Comparison of ENCODE assay signal across 8 mouse cellular contexts in genomic region chr12:102283483-102284266, GRCm38 (mm10). TPM values are rescaled to one million over a fixed set of nuclear protein-coding genes. Genes with fewer than 3 reads are reported as not detected.
A peak's percentile ranks its signal among the peaks of the same experiment; 100 is the strongest.
DNase-seq lines count a peak whose midpoint lies in the region; ATAC-seq and TF ChIP-seq lines count a peak whose summit lies in the region.

No protein-coding gene starts in this region.

- peaks cover 31% of the 10 kb centered on the region for H3K4me1 ChIP-seq in embryonic facial prominence, embryonic 13.5 days
- H3K4me1 ChIP-seq in heart, postnatal 0 days (ENCODE audit: control insufficient read depth, insufficient read depth), result peaks cover 38% of the 10 kb centered on the region
- peaks cover 4% of the 10 kb centered on the region for H3K4me1 ChIP-seq in midbrain, embryonic 11.5 days (ENCODE audit: control insufficient read depth, insufficient read depth, low read length)

- H3K9me3 ChIP-seq in embryonic facial prominence, embryonic 13.5 days, result 0 out of 2 replicates have a peak, but pooled peaks cover 1% of the 10 kb centered on the region
- H3K9me3 ChIP-seq in heart, postnatal 0 days (replicated peaks; ENCODE audit: control insufficient read depth, low read length), result peaks cover 3% of the 10 kb centered on the region; the same call in 1 of the 2 replicates
- H3K9me3 ChIP-seq in midbrain, embryonic 11.5 days (ENCODE audit: control insufficient read depth, low read length), result no peaks in the 10 kb centered on the region

- H3K4me2 ChIP-seq in embryonic facial prominence, embryonic 13.5 days, result peak overlapping the region; percentile 97
- peak overlapping the region; percentile 84 for H3K4me2 ChIP-seq in heart, postnatal 0 days (ENCODE audit: low read depth, low read length)
- H3K4me2 ChIP-seq in midbrain, embryonic 11.5 days, result peak overlapping the region; percentile 95

- peak; percentile 56; the same call in 1 of the 2 replicates for ATAC-seq in embryonic facial prominence, embryonic 13.5 days (ENCODE audit: insufficient number of reproducible peaks, insufficient read depth, low FRiP score, low TSS enrichment, low read depth)
- peak; percentile 69 for ATAC-seq in heart, postnatal 0 days (ENCODE audit: insufficient read depth, low read depth)
- ATAC-seq in midbrain, embryonic 11.5 days (ENCODE audit: low FRiP score), result peak; percentile 72

- peak overlapping the region; percentile 63 for H3K4me3 ChIP-seq in embryonic facial prominence, embryonic 13.5 days
- peak overlapping the region; percentile 68 for H3K4me3 ChIP-seq in heart, postnatal 0 days (ENCODE audit: low read depth, low read length)
- peak overlapping the region; percentile 49 for H3K4me3 ChIP-seq in midbrain, embryonic 11.5 days (ENCODE audit: low read depth, low read length)

- no peak for TF ChIP-seq CTCF in heart, postnatal 0 days (IDR thresholded peaks at IDR 0.05; ENCODE audit: low read depth)

- DNase-seq in ovary, postnatal 36 days (ENCODE audit: low spot score), result peak; percentile 54
- DNase-seq in ovary, postnatal 10 days (ENCODE audit: low spot score), result no peak
- peak; percentile 82 for DNase-seq in heart, postnatal 0 days (ENCODE audit: low spot score)
- DNase-seq in kidney, postnatal 25 days, result peak; percentile 90
- DNase-seq in midbrain, embryonic 11.5 days (ENCODE audit: low spot score, missing footprints), result peak; percentile 90
- no peak for DNase-seq in frontal cortex, postnatal 10 days (ENCODE audit: low spot score in 2 of 2)
- DNase-seq in layer of hippocampus, adult 9-11 months, result no peak

- peak overlapping the region; percentile 80 for H3K9ac ChIP-seq in embryonic facial prominence, embryonic 13.5 days
- H3K9ac ChIP-seq in heart, postnatal 0 days (replicated peaks; ENCODE audit: low read depth, low read length), result peak overlapping the region; percentile 78
- peak overlapping the region; percentile 69 for H3K9ac ChIP-seq in midbrain, embryonic 11.5 days (ENCODE audit: low read length)

- no peaks in the 10 kb centered on the region for H3K36me3 ChIP-seq in embryonic facial prominence, embryonic 13.5 days
- H3K36me3 ChIP-seq in heart, postnatal 0 days (replicated peaks; ENCODE audit: control insufficient read depth, insufficient read depth, low read length), result no peaks in the 10 kb centered on the region
- no peaks in the 10 kb centered on the region for H3K36me3 ChIP-seq in midbrain, embryonic 11.5 days (ENCODE audit: control insufficient read depth, insufficient read depth, low read length)

- no peak for TF ChIP-seq EP300 in heart, postnatal 0 days (IDR thresholded peaks at IDR 0.05; ENCODE audit: low read depth)

- peak overlapping the region; percentile 65; the same call in 1 of the 2 replicates for H3K27ac ChIP-seq in embryonic facial prominence, embryonic 13.5 days
- H3K27ac ChIP-seq in heart, postnatal 0 days (ENCODE audit: low read depth), result peak overlapping the region; percentile 79
- no peak overlapping the region for H3K27ac ChIP-seq in midbrain, embryonic 11.5 days (ENCODE audit: low read depth, low read length)

- H3K27me3 ChIP-seq in embryonic facial prominence, embryonic 13.5 days, result peaks cover 35% of the 10 kb centered on the region
- H3K27me3 ChIP-seq in heart, postnatal 0 days (ENCODE audit: control insufficient read depth, insufficient read depth, low read length), result no peaks in the 10 kb centered on the region
- H3K27me3 ChIP-seq in midbrain, embryonic 11.5 days (ENCODE audit: control insufficient read depth, insufficient read depth, low read length), result peaks cover 3% of the 10 kb centered on the region

- WGBS in embryonic facial prominence, embryonic 13.5 days, result 6% methylated on average over 23 of the region's 24 CpGs
- WGBS in heart, postnatal 0 days, result 1% methylated on average over 18 of the region's 24 CpGs
- WGBS in midbrain, embryonic 11.5 days, result 6% methylated on average over 24 of the region's 24 CpGs

RNA-seq across cellular contexts. Expression of gene Rin3, which starts 0.8 kb away (rescaled TPM):
- polyA plus RNA-seq in embryonic facial prominence, embryonic 13.5 days (2015; fragmentation: Nextera tagmentation; extraction: Ambion mirVana), result 5.6 and 6.1 TPM in 2 replicates
- total RNA-seq in heart, postnatal 0 days (2014; rRNA removed; ENCODE audit: low replicate concordance), result 11.6 and 13.4 TPM in 2 replicates
- 4.6 TPM in 2 replicates for polyA plus RNA-seq in heart, postnatal 0 days (2015; fragmentation: Nextera tagmentation; extraction: Ambion mirVana)
- 3.3 and 4.8 TPM in 2 replicates for polyA plus RNA-seq in midbrain, embryonic 11.5 days (2014; fragmentation: Nextera tagmentation; extraction: Ambion mirVana)

Comparison
In these comparisons a context has a peak if more than half of its experiments do, and no peak if none do; other contexts are left out.
1. DNase-seq: peak in ovary, postnatal 36 days (single experiment), heart, postnatal 0 days (single experiment), kidney, postnatal 25 days (2 of 2) and midbrain, embryonic 11.5 days (single experiment); none in ovary, postnatal 10 days (single experiment), frontal cortex, postnatal 10 days (0 of 2) and layer of hippocampus, adult 9-11 months (single experiment).
2. Peak in every context shown above with its lines, with median percentiles within 50 percentile points of each other: ATAC-seq, H3K4me2 ChIP-seq, H3K4me3 ChIP-seq and H3K9ac ChIP-seq.